Mouse (Mus musculus) kidney, adult 2 months (tissue): ENCODE measurements around the gene 9230102O04Rik. TPM values are rescaled to one million over a fixed set of nuclear protein-coding genes. Genes with fewer than 3 reads are reported as not detected.

Experiments
- DNase-seq: peaks from one replicate; pipeline ENCODE4 v3.0.0; 2021
- H3K27ac ChIP-seq: fragments of 200-500 bp; 2 replicates; pipeline ENCODE4 v1.5.1; 2012; ENCODE audit warnings: low read depth, low read length, control low read depth, inconsistent platforms; ENCODE audit not compliant: insufficient read depth
- H3K27me3 ChIP-seq: fragments of 200-500 bp; replicated peaks from 2 replicates; pipeline ENCODE4 v1.6.1; 2012; ENCODE audit warnings: mild to moderate bottlenecking, moderate library complexity, low read length, inconsistent platforms; ENCODE audit not compliant: control insufficient read depth, insufficient read depth
- H3K36me3 ChIP-seq: fragments of 200-500 bp; 2 replicates; pipeline ENCODE4 v1.6.1; 2012; ENCODE audit warnings: mild to moderate bottlenecking, moderate library complexity, low read length, inconsistent platforms; ENCODE audit not compliant: control insufficient read depth, insufficient read depth
- H3K4me1 ChIP-seq: fragments of 200-500 bp; 2 replicates; pipeline ENCODE4 v1.6.1; 2011; ENCODE audit warnings: low read length; ENCODE audit not compliant: control insufficient read depth, insufficient read depth
- H3K4me3 ChIP-seq: fragments of 200-500 bp; 2 replicates; pipeline ENCODE4 v1.5.1; 2011; ENCODE audit warnings: mild to moderate bottlenecking, low read depth, low read length, control low read depth; ENCODE audit not compliant: insufficient read depth
- CTCF ChIP-seq: fragments of 200-500 bp; conservative IDR thresholded peaks from 2 replicates; pipeline ENCODE4 v1.5.1; 2011; ENCODE audit warnings: low read depth, mild to moderate bottlenecking, control low read depth, low read length, moderate library complexity, mixed read lengths; ENCODE audit not compliant: insufficient read depth, insufficient read length
- POLR2A ChIP-seq: fragments of 200-500 bp; IDR thresholded peaks from one replicate; pipeline ENCODE4 v1.6.1; 2011; ENCODE audit warnings: low read depth, low read length, control low read depth
- WGBS: fragments of 180-500 bp; shearing (Covaris S2); methylation state at CpG from one replicate; pipeline ENCODE4 v1.1.7; 2018; 5-methylcytosine and 5-hydroxymethylcytosine counted together
- polyA plus RNA-seq: library from polyadenylated mRNA; depleted of rRNA; stranded (reverse); fragments of >200 nt; gene quantifications from 2 replicates; pipeline ENCODE4 v1.2.3, GENCODE M21; 2012

Gene 9230102O04Rik
- polyA plus RNA-seq, 1 experiment, result 1.6 TPM

DNA sequence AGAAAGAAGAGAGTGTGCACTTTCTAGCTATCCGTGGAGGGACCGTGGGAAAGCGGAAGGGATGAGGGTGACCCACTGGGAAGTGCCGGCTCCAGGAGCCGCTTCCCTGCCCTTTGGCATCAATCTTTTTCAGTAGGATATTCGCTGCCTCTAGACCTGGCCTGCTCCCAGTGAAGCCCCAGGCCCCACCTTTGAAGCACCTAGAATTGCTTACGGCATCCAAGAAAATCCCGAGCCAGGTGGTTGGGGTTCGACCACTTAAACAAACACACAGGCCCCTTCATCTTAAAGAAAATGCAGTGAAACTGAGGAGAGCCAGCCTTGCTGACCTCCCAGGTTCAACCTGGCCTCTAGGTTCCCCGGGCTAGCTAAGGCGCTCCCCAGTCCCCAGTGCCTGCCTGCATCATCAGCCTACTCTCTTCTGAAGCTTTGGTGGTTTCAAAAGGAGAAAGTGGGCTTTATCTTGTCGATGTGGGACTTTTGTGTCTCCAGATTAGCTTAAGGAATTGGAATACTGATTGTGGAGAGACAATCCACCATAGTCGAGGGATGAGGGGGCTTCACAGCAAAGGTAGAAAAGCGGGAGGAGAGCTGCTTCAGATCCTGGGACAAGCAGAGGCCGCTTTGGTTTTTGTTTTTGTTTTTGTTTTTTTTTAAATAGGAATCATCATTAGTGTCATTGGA, 4.7 kb downstream of the 9230102O04Rik start:
- 16% methylated on average over 15 of the region's 15 CpGs for WGBS
- H3K36me3 ChIP-seq, result no peaks in the 10 kb centered on the region
- H3K27me3 ChIP-seq, result peaks cover 1% of the 10 kb centered on the region
- DNase-seq, result no peak
- peak overlapping the region; percentile 9; the same call in 1 of the 2 replicates for H3K27ac ChIP-seq
- H3K4me1 ChIP-seq, result no peaks in the 10 kb centered on the region
- no peak for TF ChIP-seq POLR2A
- TF ChIP-seq CTCF, result no peak
- H3K4me3 ChIP-seq, result peak overlapping the region; percentile 9

DNA sequence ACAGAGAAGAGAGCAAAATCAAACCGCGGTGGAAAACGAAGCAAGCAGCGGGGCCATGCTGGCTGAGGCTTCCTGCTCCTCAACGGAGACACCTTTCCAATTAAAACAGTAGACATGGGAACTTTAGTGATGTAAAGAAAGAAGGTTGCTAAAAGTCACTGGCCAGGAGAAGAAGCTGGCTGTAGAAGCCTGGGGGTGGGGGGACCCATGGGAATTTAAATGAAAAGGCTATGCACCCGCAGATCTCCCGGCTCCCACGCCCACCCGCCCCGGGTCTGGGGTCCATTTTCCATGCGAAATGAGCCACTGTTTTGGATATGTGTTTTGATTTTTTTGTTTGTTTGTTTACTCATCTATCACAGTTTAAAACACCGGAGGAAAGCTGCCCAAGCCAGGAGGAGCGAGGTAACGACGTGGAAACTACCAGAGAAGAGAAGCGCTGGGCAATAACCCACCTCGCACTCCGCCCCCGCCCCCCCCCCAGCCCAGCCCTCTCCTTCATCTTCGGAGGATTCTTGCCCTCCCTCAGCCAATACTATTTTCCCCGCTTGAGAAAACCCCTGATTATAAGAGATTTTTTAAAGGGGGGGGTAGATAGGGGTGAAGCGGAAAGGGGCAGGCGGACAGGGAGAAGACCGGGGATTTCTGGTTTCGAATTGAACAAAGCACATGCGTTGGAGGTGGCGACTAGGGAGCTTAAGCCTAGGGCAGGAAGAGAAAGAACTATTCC, 5.4 kb downstream of the 9230102O04Rik start:
- H3K27ac ChIP-seq, result peak overlapping the region; percentile 42; the same call in 1 of the 2 replicates
- H3K4me3 ChIP-seq, result peak overlapping the region; percentile 26
- H3K4me1 ChIP-seq, result no peaks in the 10 kb centered on the region
- peaks cover 1% of the 10 kb centered on the region for H3K27me3 ChIP-seq
- H3K36me3 ChIP-seq, result no peaks in the 10 kb centered on the region
- 5% methylated on average over 27 of the region's 27 CpGs for WGBS
- TF ChIP-seq POLR2A (no peak), CTCF (no peak)
- DNase-seq, result no peak

GRCm38 (mm10) chr2:9882926-9883802, 6.2 kb downstream of the 9230102O04Rik start:
- peaks cover 1% of the 10 kb centered on the region for H3K27me3 ChIP-seq

DNA sequence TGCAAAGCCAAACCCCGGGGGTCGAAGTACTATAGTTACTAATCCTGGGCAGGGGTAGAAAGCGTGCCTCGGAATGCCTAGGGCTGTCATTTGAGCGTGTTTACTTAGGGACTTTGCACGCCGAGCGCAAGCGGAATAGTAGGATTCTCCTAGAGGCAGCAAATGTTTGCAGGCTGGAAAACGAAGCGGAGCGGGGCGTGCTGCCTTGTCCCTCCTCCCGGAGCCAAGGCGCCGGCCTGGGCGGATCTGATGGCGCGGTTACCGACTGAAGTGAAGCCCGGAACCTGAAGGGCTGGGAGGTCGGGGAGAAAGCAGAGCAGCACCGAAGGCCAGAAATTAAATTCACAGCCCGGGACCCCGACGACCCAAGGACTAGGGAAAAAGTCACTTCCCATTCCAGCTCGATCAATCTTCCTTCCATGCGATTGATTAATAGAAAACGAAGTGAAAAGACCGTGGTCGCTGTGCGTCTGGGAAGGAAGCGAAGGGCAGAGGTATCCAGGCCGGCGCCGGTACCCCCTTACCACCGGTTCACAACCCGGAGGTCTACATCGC, 6.9 kb downstream of the 9230102O04Rik start:
- Histone ChIP-seq H3K4me1 (no peaks in the 10 kb centered on the region), H3K27ac (peak overlapping the region; percentile 42), H3K36me3 (no peaks in the 10 kb centered on the region), H3K27me3 (peaks cover 3% of the 10 kb centered on the region), H3K4me3 (peak overlapping the region; percentile 26)
- no peak for TF ChIP-seq POLR2A
- no peak for TF ChIP-seq CTCF
- WGBS, result 3% methylated on average over 39 of the region's 39 CpGs
- no peak for DNase-seq

More at GRCm38 (mm10) chr2:9882926-9883802, 6.2 kb downstream of the 9230102O04Rik start:
- Histone ChIP-seq H3K36me3 (no peaks in the 10 kb centered on the region), H3K27ac (peak overlapping the region; percentile 42), H3K4me3 (peak overlapping the region; percentile 26), H3K4me1 (no peaks in the 10 kb centered on the region)
- TF ChIP-seq CTCF, result no peak
- WGBS, result 4% methylated on average over 43 of the region's 43 CpGs
- DNase-seq, result no peak

GRCm38 (mm10) chr2:9881611-9882023, 7.7 kb downstream of the 9230102O04Rik start:
- TF ChIP-seq CTCF (no peak), POLR2A (no peak)
- no peaks in the 10 kb centered on the region for H3K4me1 ChIP-seq
- H3K27ac ChIP-seq, result peak overlapping the region; percentile 42
- DNase-seq, result no peak
- H3K36me3 ChIP-seq, result no peaks in the 10 kb centered on the region
- peak overlapping the region; percentile 26; the same call in 1 of the 2 replicates for H3K4me3 ChIP-seq
- H3K27me3 ChIP-seq, result peaks cover 3% of the 10 kb centered on the region
- whole genome bisulfite sequencing, result 11% methylated on average over 13 of the region's 13 CpGs

DNA sequence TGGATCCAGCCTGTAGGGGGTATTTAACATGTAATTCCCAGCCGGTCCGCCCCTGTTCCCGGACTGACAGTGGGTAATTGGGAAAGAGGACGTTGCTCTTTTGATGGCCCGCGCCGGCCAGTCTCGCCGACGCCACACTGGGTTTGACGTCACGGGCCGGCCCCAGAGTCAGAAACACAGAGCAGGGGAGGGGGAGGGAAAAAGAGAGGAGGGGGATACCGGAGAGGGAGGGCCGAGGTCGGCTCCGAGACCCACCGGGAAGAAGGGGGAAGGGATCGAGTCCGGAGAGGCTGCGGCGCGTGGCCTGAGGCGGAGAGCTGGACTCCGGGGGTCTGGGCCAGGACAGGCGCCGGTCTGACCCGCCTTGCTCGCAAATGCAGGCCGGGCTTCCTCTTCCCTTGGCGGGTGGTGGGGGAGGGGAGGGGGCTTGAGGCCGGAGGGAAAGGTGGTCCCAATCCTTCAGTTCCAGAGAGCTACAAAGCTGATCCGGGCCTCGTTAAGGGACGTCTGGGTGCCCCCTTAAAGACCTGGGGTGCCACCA, 8.2 kb downstream of the 9230102O04Rik start, which contains the start of gene 4930412O13Rik:
Gene 4930412O13Rik, plus strand, starts transcription at position 202 of the 541 bp plus-strand sequence.
- peak within 1 kb of the TSS; percentile 42 for H3K27ac ChIP-seq
- TF ChIP-seq CTCF (no peak), POLR2A (no peak)
- WGBS, result 8% methylated on average over 35 of the region's 35 CpGs
- H3K27me3 ChIP-seq, result peaks cover 3% of the 10 kb centered on the region
- no peak for DNase-seq
- no peaks in the 10 kb centered on the region for H3K36me3 ChIP-seq
- peak within 1 kb of the TSS; percentile 28 for H3K4me3 ChIP-seq
- no peaks in the 10 kb centered on the region for H3K4me1 ChIP-seq
